Mouse (Mus musculus): ENCODE results near the gene Sox6.
A peak's percentile ranks its signal among the peaks of the same experiment; 100 is the strongest.

Gene Sox6

GRCm38 (mm10) chr7:115745672-115746253 is 292.8 kb downstream of the Sox6 start:
- DNase-seq: no peak

DNA sequence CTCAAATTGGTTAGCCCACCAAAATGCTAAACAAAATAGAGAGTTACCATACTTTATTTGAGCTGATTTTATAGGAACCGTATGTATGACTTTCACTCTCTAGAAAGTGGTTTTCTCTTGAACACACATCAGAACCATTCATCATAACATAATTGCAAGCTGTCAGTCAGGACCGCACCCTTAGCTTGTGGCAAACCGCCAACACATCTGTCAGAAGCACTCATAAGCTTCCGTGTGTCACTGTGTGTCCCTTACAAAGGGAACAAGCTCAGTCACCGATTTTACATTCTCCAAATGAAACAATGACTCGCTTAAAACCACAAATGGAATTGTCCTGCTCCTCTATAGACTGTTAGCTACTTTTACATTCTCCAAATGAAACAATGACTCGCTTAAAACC is 304.5 kb downstream of the Sox6 start:
- DNase-seq: no peak

DNA sequence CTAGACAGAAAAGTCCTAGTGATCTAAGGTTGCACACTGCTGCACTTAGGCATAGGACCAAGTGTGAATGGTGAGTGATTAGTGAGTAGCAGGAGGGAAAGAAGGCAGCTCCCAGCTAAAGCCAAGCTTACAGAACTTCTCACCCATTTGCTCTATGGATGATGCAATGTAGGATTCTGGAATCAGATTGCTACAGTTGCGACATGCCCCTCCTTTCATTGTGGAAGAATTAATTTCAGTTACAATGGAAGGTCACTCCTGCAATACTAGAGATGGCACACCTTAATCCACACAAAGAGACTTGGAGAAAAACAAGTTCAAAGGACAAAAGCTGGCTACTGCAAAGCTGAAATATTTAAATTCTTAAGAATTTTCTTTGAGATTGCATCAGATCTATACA is 305.8 kb downstream of the Sox6 start:
- DNase-seq: no peak

- no peak for DNase-seq
These were observed 311.8 kb downstream of the Sox6 start for GRCm38 (mm10) chr7:115726776-115727175.

- no peak for DNase-seq
These were observed 314.2 kb downstream of the Sox6 start for GRCm38 (mm10) chr7:115724404-115724803.

- DNase-seq: no peak
These were observed 316.7 kb downstream of the Sox6 start for GRCm38 (mm10) chr7:115721624-115722540.

DNA sequence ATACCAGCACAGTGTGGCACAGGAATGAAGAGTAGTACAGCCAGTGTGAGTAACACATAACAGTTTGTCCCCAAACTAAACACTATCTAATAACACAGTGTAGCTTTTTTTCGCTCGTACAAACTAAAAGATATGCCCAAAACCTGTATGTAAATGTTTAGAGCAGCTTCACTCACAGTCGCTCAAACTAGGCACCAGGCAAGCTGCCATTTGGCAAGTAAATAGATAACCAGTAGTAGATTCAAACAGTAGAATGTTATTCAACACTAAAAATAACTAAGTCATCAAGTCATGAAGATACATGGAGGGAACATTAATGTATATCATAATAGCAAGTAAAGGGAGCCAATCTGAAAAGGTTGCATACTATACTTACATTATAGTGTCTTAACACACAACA is 318.8 kb downstream of the Sox6 start:
- DNase-seq: no peak

- peak; percentile 11 to 14 for DNase-seq
These were observed 332.5 kb downstream of the Sox6 start for GRCm38 (mm10) chr7:115706141-115706540.

DNA sequence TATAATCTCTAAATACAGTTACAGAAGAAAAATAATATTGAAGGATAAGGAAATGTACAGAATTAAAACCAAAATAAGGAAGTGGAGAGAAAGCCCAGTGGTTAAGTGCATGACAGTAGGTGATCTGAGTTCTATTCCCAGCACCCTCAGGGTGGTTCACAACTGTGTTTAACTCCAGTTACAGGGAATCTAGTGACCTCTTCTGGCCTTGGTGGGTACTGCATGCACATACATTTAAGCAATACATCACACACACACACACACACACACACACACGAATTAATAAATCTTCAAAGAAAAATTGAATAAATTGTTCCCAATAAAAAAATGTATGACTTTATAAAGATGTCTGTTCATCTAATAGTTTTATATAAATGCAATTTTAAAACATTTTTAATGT is 340.5 kb downstream of the Sox6 start:
- DNase-seq: no peak

GRCm38 (mm10) chr7:115693206-115693605 is 345.4 kb downstream of the Sox6 start:
- no peak for DNase-seq

GRCm38 (mm10) chr7:115691091-115691490 is 347.5 kb downstream of the Sox6 start:
- DNase-seq: no peak

DNA sequence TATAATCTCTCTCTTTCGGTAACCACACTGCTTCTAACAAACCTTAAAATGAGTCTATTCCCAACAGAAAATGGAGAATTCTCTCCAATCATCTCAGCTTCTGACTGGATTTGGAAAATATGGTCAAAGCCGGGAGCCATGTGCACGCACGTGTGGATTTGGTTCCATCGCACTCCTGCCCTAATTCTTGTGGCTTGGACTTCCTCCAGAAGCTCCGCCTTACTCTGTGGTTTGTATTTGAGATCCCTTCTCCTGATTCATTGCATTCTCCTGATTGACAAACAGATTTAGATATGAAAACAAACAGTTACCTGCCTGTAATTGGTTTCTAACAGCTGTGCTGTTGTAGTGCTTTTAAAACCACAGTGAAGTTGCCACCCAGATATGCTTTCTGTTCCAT is 351.9 kb downstream of the Sox6 start:
- no peak for DNase-seq

- DNase-seq: no peak
These were observed 354.5 kb downstream of the Sox6 start for GRCm38 (mm10) chr7:115684142-115684541.

GRCm38 (mm10) chr7:115671749-115672148 is 366.8 kb downstream of the Sox6 start:
- DNase-seq: no peak

DNA sequence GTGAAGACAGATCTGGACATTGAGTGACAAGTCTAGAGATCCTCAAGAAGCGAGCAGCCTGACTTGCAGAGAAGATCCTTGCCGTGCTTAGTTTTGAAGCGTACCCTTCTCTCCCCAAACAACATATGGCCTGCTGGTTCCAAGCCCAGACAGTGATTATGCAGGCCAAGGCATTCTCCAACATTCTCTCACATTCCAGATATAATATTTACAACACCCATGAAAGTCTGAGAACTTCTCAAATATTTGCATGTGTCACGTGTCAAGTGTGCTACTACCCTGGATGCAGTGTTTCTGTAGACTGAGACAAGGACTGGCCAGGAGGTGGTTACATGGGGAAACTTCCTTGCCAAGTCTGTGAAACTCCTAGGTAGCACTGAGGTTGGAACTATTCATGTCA is 367.3 kb downstream of the Sox6 start:
- peak; percentile 17 to 34 for DNase-seq

DNA sequence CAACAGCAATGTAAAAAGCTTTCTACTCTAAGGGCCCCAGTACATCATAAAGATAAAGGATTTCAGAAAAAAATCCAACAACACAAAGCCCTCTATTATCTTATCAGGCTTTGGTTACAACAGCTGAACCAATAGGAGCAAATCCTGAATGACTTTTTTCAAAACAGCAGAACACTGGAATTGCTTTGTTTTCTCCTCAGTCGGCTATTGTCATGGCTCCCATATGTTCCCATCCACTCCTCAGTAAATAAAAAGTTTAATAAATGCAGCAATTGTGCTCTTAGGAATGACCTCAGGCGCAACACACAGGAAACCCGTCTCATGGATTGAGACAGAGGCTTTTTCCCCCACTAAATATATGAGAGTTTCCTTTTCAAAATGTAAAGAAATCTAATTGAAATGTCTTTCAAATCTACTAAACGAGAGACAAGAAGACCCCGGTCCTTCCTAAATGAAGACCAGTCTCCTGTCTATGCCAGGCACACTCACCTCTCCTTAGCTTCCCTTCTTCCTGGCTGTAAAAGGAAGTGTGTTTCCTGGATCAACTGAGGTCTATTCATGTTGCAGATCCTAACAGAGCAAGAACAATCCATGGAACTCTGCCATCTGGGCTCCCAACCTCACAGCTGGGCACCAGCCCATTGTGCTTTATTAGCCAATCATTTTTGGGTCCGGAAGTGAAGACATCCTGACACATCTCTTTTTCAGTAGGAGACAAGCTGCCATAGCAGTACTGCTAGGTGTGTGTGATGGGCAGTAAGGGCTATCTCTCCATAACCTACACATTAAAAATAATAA is 369.2 kb downstream of the Sox6 start:
- DNase-seq: peak in 1 of 2 experiments; percentile 18

GRCm38 (mm10) chr7:115666686-115667382 is 371.8 kb downstream of the Sox6 start:
- DNase-seq: peak in 1 of 2 experiments; percentile 28

GRCm38 (mm10) chr7:115663399-115663798 is 375.2 kb downstream of the Sox6 start:
- DNase-seq: no peak

- DNase-seq: no peak
These were observed 376.5 kb downstream of the Sox6 start for GRCm38 (mm10) chr7:115662121-115662520.

DNA sequence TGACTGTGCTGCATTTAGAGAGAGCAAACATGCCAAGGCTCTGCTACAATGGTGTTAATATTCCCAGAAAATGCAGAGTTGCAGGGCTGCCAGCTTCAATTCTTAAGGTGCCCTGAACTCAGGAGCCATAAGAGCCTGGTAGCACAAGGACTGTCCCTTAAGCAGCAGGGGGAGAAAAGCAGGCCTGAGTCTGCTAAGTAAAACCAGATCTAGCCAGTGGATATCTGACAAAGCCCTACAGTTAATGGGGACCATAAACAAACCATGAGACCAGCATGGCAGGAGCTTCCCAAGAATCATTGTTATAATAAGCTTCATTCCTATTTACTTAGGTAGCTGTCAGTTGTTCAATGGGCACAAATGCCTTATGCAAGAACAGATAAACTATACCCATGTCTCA is 391.9 kb downstream of the Sox6 start:
- no peak for DNase-seq

DNA sequence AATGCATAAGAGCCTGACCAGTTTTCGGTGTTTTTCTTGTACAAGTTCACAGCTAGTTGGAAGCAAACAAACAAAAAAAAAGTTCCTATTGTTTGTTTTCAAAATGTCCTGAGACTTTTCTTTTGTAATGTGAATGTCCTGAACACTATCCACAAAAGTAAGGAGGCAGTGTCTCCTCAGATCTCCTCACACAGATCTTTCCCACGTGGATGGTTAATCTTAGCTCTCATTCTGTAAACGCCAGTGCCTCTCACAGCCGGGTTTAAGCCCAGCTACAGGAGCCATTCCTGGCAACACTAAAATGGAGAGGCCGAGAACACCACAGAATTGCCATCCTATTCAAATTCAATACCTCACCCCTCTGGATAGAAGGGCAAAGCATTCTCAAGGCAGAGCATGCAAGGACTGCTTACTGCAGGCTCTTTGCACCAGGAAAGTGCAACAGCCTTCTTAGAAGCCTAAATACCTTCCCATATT is 392.6 kb downstream of the Sox6 start:
- DNase-seq: no peak

DNA sequence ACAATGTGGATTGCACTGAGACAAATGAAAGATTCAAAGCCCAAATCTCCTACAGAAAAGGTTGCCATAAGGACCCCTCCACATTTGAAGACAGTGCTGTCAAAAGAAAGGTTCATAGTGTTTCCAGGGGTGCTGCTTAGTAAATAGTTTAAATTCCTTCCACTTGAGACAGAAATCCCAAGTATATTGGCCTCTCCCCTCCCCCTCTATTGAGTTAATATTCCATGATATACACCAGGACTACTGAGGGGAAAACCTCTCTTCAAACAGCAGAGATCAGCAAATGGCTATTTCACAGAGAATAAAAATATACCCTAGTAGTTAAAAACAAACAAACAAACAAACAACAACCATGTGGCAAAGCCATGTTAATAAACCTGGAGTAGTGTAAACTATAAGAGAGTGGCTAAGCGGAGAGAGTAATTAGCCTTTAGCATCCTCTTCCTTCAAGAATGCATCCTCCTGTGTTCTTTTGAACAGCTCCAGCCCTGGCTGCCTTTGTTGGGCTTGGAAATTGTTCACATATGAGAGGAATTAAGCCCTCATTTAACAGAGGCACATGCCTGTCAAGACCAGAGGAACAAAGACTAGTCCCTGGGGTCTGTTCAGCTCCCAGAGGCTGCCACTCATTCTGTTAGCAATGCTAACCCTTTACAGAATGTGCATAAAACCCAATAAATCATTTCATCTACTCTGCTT is 393.2 kb downstream of the Sox6 start:
- no peak for DNase-seq

Data from kidney, postnatal 4 days (tissue).